Mouse (Mus musculus) heart, postnatal 0 days (tissue): Measurements from ENCODE around the gene Gm21882. TPM values are rescaled to one million over a fixed set of nuclear protein-coding genes. Genes with fewer than 3 reads are reported as not detected.
"Not testable (repeated sequence)": the region's sequence is repeated elsewhere in the genome, so short reads cannot be mapped to it uniquely, and the experiment has no call there.

Source experiments
- ATAC-seq: fragments of 200-750 bp; cut with Nextera tagmentation; 2 replicates; pipeline ENCODE4 v1.8.0; 2017; ENCODE audit warnings: low read depth, moderate number of reproducible peaks, moderate library complexity; ENCODE audit not compliant: insufficient read depth
- DNase-seq: peaks from one replicate; pipeline ENCODE4 v3.0.0-alpha.2; 2016; ENCODE audit warnings: low spot score
- H3K27ac ChIP-seq: fragments of 300-500 bp; sonication (generic); 2 replicates; pipeline ENCODE4 v1.5.1; 2014; ENCODE audit warnings: low read depth, mild to moderate bottlenecking
- H3K27me3 ChIP-seq: fragments of 300-500 bp; sonication (generic); 2 replicates; pipeline ENCODE4 v1.6.1; 2014; ENCODE audit warnings: low read length, mixed read lengths; ENCODE audit not compliant: control insufficient read depth, insufficient read depth
- H3K36me3 ChIP-seq: fragments of 300-500 bp; sonication (generic); replicated peaks from 2 replicates; pipeline ENCODE4 v1.6.1; 2014; ENCODE audit warnings: low read length, mixed read lengths; ENCODE audit not compliant: control insufficient read depth, insufficient read depth
- H3K4me1 ChIP-seq: fragments of 300-500 bp; sonication (generic); 2 replicates; pipeline ENCODE4 v1.6.1; 2014; ENCODE audit warnings: antibody characterized with exemption; ENCODE audit not compliant: control insufficient read depth, insufficient read depth
- H3K4me2 ChIP-seq: fragments of 300-500 bp; sonication (generic); 2 replicates; pipeline ENCODE4 v1.6.1; 2014; ENCODE audit warnings: low read depth, mild to moderate bottlenecking, low read length, moderate library complexity
- H3K4me3 ChIP-seq: fragments of 300-500 bp; sonication (generic); 2 replicates; pipeline ENCODE4 v1.5.1; 2014; ENCODE audit warnings: low read depth, low read length
- H3K9ac ChIP-seq: fragments of 300-500 bp; sonication (generic); replicated peaks from 2 replicates; pipeline ENCODE4 v1.6.1; 2014; ENCODE audit warnings: low read depth, low read length, mixed read lengths
- H3K9me3 ChIP-seq: fragments of 300-500 bp; sonication (generic); replicated peaks from 2 replicates; pipeline ENCODE4 v1.6.1; 2016; ENCODE audit warnings: low read length; ENCODE audit not compliant: control insufficient read depth
- WGBS: fragments of 180-500 bp; shearing (Covaris S2); extraction: QIAGEN DNeasy Blood & Tissue Kit; methylation state at CpG from one replicate; pipeline ENCODE4 v1.1.7; 2014; 5-methylcytosine and 5-hydroxymethylcytosine counted together
- polyA plus RNA-seq: library from polyadenylated mRNA; unstranded; fragments of >200 nt; fragmentation: Nextera tagmentation; extraction: Ambion mirVana; gene quantifications from 2 replicates; pipeline ENCODE4 v1.2.1, GENCODE M21; 2015
- total RNA-seq: library from RNA; depleted of rRNA; stranded (reverse); fragments of >200 nt; gene quantifications from 2 replicates; pipeline ENCODE4 v1.2.3, GENCODE M21; 2014; ENCODE audit warnings: low replicate concordance; rRNA removed

Gm21882 gene
- total RNA-seq (not detected in 2 replicates), polyA plus RNA-seq (not detected in 2 replicates)

DNA sequence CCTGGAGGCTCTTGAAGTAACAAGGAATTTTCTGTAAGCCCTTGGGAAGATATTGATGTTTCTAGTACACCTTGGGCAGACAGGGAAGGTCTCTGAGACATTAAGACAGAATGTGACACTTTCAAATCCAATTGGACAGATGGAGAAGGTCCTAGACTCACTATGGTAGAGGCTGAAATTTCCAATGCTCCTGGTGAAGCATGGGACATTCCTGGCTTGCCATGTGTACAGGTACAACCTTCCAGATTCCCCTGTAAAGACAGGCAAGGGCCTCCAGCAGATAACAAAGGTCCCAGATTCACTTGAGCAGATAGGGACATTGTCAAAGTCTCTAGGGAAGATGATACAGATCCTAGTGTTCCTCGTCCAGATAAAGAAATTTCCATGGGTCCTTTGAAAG, at the start of gene Gm21882:
Gm21882 (minus strand) TSS at position 101 of the 400 bp plus-strand sequence.
- H3K9ac ChIP-seq, H3K27ac ChIP-seq, H3K4me1 ChIP-seq, ATAC-seq, H3K4me3 ChIP-seq, H3K36me3 ChIP-seq, DNase-seq, H3K27me3 ChIP-seq, H3K4me2 ChIP-seq, H3K9me3 ChIP-seq: not testable (repeated sequence)
- WGBS: 60% methylated on average over 1 of the region's 1 CpGs

Other genes with a start within 250 kb of the Gm21882 start
- gene Gm21865, start 64.6 kb downstream of the Gm21882 start, total RNA-seq: not detected in 2 replicates
- not detected in 2 replicates for gene Gm21865, start 64.6 kb downstream of the Gm21882 start, polyA plus RNA-seq